Mouse (Mus musculus) retina, postnatal 7 days (tissue): ENCODE measurements around the gene Papln.

ENCODE experiments used
- DNase-seq: peaks from one replicate; pipeline ENCODE4 v3.0.0-alpha.2; 2012; ENCODE audit warnings: low read depth, low spot score

Papln gene

DNA sequence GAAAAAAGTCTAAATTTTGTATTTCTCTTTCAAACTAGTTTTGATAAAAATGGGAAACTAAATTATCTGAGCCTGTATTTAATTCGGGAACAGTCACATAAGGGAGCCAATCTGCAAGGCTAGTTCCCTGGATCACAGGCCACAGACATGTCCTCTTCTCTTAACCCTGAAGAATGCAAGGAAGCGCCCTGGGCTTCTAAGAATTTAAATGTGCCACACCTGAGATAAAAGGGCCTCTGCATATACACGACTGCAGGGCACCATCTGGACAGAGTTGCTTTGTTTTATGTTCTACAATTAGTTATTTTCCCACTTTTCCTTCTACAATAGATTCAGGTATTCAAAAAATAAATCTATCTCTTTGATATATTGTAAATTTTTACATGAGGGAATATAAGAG lies 67.0 kb downstream of the Papln start:
- DNase-seq = no peak

DNA sequence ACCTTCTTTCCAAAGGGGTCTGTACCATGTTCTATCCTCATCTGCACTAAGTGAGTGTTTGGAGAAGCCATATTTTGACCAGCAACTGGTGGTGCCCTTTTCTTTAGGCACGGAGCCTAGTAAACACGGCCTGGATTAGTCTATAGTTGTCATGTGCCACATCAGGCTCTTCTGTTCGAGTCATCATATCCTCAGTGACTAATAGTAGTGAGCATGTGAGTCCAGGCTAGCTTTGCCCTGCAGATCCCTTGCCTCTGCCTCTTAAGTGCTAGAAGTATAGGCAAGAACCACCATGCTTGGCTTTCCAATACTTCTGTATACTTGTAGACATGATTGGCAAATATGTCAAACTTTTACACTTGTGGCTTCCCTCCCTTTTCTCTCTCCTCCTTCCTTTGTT lies 70.5 kb downstream of the Papln start:
- DNase-seq = no peak

DNA sequence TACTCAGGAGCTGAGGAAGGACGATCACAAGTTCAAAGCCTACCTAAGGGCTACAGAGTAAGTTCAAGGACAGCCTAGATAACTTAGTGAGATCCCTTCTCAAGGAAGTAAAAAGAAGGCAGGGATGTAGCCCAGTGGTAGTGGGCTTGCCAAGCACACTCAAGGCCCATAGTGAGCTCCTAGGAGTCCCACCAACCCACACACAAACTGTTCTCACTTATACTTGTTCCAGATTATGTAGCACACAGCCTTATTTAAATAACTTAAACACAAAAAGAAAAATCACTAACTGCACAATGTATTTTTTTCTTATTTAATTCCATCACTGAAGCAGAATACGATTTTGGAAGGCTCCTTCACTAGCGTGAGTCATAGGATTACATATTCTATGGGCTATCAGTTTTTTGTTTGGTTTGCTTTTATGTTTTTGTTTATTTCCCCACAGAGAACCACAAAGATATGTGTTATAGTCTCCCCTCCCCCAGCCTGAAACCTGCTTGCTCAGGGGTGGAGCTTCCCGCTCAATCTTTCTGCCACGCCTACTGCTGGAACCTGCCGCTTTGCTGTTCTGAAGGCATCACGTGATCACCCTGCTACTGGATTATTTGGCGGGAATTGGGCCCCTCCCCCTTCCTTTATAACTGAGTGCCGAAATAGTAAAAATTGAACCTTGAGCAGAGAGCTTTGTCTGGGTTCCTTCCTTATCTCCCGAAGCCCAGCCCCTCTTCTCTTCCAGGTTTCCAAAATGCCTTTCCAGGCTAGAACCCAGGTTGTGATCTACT lies 78.2 kb downstream of the Papln start:
- DNase-seq = no peak
